Mouse (Mus musculus) embryo, embryonic 10.5 days (tissue): Measurements from ENCODE around the gene Gtse1.
"Not testable (repeated sequence)": the region's sequence is repeated elsewhere in the genome, so short reads cannot be mapped to it uniquely, and the experiment has no call there.

Experiments
- DNase-seq: peaks from one replicate; pipeline ENCODE4 v3.0.0-alpha.2; 2015; ENCODE audit warnings: low spot score

Gtse1 gene

GRCm38 (mm10) chr15:85859490-85860031 lies at the start of gene Gtse1:
Gene Gtse1, plus strand, starts transcription at chr15:85859745.
- DNase-seq, result peak; percentile 98

- no peak for DNase-seq
These were observed 49.1 kb upstream of the Gtse1 start for GRCm38 (mm10) chr15:85810462-85810805.

DNA sequence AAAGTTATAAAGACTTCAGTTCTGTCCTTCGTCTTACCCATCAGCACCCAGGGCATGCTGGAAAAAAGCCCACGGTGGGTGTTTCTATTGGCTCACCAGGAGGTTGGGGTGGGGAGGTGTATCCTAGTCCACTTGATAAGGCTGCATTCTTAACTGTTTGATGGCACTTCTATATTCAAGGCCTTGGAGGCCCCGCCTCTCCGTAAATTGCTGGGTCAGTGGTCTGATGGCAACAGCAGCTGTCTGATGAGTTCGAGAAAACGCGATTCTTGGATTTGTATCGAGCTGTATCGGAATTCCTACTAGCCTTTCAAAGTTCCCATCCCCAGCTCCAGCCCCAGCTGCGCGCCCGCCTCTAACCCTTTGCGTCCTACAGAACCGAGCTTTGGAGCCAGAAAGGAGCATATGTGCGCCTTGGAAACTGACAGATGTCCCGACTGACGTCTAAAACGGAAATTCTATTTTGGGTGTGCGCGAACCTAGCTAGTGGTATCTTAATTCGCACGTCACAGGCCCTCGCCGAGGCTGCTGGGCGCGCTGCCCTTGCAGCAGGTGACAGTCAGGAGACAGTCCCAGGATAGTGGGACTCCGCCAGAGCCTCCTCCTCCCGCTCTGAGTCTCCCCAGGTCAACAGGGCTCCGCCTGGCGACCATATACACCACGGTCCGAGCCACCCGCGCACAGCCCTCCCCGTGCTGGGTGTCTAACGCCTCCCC lies 48.6 kb upstream of the Gtse1 start:
- peak; percentile 64 for DNase-seq

DNA sequence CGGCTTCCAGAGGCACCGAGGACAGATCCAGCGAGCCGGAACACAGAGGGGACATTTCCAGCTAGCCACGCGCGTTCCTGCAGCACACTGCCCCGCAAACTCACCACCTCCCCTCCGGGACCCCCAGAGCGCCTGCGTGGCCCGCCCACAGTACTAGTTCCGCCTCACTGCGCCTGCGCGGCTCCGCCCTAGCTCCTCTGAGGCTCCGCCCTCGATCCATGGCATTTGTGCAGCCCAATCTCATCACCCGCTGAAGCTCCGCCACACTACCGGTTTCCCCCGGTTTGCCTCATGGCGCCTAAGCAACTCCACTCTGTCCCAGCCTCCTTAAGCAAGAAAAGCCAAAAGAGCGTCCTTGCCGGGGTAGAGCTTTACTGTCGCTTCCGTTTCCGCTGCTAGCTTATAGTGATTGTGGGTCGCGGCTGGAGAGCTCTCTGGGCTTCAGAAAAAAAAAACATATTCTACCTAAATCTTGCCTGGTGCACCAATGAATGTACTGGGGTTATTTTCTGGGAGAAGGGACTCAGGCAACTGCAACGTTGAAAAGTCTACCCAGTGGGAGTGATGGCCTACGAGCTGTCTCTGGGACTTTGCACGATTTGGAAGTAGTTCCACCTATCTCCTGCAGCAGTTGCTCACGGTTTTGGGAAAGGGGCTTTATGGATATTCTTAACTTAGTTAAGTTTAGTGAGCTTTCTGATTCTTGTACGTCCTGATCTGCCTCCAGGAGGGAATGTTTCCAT lies 47.8 kb upstream of the Gtse1 start, which contains the start of gene Cdpf1:
Cdpf1 (minus strand) TSS at position 163 of the 743 bp plus-strand sequence.
- DNase-seq, result peak; percentile 98

- DNase-seq, result no peak
These were observed 46.1 kb upstream of the Gtse1 start for GRCm38 (mm10) chr15:85813428-85813827.

DNA sequence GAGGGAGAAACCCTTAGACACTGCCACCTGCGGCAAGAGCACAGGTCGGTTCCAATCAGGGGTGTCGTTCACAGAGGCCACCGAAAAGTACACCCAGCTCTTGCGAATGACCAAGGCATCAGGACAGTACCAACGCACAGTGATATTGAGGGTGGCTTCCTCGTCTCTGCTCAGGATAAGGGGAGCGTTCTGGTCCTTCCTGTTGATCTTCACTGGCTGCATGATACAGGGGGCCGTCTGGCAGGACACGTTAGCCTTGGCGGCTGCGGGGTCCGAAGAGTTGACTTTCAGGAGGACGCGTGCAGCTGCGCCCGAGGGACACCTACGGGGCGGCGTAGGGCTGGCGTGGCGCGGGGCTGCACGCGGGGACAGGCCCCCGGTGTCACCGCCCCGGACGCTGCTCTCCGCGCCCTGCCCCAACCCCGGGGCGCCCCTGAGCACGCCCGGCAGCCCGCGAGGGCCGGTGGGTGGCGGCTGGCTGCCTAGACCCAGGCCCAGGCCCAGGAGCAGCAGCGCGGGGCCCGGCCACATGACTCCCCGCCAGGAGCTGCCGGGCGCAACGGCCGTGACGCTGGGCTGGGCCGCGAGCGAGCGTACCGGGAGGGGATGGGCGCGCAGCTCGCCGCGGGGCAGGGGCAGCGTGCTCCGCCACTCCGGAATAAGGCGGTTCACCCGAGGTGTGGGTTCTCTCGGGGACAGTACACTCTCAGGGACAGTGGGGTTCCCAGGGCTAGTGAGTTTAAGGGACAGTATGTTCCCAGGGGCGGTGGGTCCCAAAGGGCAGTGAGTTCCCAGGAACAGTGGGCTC lies 38.1 kb upstream of the Gtse1 start, which contains the start of gene Pkdrej:
Pkdrej (minus strand) TSS at position 532 of the 808 bp plus-strand sequence.
- DNase-seq, result peak; percentile 56

- no peak for DNase-seq
These were observed 37.6 kb upstream of the Gtse1 start for GRCm38 (mm10) chr15:85822011-85822359.

DNA sequence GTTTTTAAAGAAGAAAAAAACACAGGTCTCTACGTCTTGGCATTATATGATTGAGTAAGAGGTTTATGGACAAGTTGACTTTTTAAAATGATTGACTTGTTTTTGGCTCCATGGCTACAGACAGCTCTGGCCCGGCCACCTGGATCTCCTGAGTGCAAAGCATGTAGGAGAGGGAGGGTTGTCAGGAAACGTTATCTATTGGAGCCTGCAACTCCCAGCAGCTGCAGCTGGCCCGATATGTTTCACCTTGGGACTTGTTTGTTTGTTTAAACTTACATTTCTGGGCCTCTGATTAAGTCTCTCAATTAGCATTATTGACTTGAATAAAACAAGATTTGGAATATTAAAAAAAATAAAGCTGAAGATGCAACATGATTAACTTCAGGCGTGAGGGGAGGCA lies 32.9 kb upstream of the Gtse1 start:
- DNase-seq, result no peak

DNA sequence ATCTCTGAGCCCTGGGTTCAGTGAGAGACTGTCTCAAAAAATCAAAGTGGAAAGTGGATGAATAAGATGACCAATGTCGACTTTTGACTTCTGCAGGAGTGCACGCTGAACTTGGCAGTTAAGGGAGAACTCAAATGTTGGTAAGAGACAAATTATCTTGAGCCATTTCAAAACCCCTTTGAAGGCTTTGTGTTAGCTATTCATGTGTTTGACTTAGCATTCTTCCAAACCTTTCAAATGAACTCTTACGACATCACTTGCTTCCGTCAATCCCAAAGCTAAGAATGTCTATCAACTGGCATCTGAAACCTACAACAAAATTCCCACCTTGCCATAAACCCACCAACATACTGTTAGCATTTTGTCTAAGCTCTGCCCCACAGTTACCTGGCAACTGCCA lies 31.5 kb upstream of the Gtse1 start:
- DNase-seq, result no peak

GRCm38 (mm10) chr15:85829470-85829869 lies 30.1 kb upstream of the Gtse1 start:
- no peak for DNase-seq

- peak; percentile 85 for DNase-seq
These were observed 27.5 kb upstream of the Gtse1 start, which contains the start of gene Ttc38 for GRCm38 (mm10) chr15:85831954-85832590. Gene Ttc38, plus strand, starts transcription at chr15:85832306.

- no peak for DNase-seq
These were observed 26.9 kb upstream of the Gtse1 start for GRCm38 (mm10) chr15:85832599-85832998.

DNA sequence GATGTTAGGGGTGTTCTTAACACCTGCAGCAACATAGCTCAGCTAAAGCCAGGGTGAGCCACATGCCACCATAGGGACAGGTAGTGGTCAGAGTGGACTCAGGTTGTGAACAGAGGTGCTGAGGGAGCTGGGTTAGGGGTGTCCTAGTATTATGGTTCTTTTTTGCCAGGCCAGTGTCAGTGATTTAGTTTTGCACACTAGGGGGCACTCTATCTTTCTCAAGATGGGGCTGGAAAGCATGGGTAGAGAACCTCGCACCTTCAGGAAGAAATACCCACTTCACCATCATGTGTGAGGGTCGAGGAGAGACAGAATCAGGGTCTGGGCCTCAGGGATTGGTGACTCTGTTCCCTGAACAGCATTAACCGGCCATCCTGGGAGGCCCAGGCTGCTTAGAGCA lies 24.2 kb upstream of the Gtse1 start:
- DNase-seq, result peak; percentile 6

DNA sequence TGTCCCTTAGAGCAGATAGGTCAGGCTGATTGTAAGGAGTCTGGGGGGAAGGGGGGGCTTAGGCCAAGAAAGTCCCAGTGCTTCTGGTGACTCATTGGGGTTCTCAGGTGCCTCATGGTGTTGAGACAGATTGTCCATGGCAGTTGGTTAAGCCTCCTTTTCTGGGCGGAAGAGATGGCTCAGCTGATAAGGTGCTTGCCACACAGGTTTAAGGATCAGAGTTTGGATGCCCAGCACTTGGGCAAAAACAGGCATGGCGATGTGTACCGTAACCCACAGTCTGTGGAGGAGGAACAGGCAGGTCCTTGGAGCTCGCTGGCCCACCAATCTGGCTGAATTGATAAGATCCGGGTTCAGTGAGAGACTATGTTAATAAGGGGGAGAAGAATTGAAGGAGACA lies 22.7 kb upstream of the Gtse1 start:
- no peak for DNase-seq

GRCm38 (mm10) chr15:85840983-85841382 lies 18.6 kb upstream of the Gtse1 start:
- DNase-seq, result peak; percentile 53

DNA sequence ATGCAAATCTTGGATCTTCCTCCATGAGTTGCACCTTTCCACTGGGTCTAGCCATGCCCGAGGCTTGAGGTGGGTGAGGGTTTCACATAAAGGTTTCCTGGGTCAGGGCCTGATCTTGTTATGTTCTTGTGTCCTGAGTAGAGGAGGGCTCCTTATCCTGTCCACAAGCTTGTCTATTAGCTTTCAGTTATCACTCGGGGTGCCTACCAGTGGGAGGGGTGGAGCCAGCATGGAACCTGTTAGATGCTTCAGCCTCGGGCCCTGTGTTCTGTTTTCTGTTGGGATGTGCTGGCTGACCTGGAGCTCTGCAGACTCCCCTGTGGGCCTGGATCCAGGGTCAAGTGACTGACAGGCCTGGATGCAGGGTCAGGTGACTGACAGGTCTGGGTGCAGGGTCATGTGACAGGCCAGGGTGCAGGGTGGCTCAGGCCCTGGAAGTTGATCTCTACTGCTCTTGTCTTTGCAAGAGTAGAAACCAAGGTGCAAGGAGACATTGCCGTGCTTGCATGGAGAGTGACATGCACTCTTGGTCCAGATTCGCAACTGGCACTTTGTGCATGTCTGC lies 17.7 kb upstream of the Gtse1 start:
- DNase-seq, result no peak

GRCm38 (mm10) chr15:85845071-85845470 lies 14.5 kb upstream of the Gtse1 start:
- DNase-seq, result no peak

DNA sequence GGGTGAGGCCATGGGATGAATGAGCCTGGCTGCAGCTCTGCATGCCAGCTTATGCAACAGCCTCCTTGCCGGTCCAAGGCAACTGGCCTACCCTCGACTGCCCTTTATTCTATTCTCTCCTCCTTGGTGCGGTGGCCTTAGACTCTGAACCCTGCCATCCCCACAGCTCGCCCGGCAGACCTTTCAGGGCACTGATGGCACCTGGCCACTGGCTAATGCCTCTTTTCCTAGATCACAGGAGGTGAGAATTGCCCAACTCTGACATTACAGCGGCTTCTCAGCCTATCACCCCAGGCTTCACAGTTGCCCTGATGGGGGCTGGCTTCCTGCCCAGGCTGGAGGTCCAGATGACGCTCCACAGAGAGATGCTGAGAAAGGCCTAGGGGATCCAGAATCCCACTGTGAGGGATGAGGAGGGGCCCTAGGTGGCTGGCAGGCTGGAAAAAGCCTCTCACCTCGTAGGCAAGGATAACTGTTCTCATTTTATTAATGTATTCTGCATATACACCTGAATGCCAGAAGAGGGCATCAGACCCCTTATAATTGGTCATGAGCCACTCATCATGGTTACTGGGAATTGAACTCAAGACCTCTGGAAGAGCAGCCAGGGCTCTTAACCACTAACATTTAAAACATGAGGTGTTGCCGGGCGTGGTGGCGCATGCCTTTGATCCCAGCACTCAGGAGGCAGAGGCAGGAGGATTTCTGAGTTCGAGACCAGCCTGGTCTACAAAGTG lies 7.7 kb upstream of the Gtse1 start:
- no peak for DNase-seq

DNA sequence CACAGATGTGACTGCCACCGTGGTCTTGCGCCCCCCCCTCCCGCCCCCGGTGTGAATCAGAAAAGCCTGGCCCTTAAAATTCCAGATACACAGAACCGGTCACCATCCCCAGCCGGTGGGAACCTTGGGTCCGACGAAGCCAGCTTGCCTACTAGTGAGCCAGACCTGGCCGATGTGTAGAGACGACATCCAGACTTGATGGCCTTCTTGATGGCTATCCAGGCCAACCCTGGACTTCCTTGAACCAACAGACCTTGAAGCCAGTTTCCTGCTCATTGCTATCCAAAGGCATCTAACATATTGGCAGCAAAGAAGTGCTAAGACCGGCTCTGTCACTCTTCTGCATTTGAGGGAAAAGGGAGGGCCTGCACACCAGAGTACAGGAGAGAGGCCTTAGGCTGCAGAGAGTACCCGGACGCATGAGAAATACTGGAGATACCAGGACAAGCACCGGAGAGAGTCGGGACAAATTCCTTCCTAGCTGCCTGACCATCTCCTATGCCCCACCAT lies 510 bp upstream of the Gtse1 start:
- no peak for DNase-seq

- not testable (repeated sequence) for DNase-seq
These were observed 6.4 kb downstream of the Gtse1 start for GRCm38 (mm10) chr15:85865913-85866312.

GRCm38 (mm10) chr15:85867696-85868095 lies 8.2 kb downstream of the Gtse1 start:
- DNase-seq, result peak; percentile 83
